Mouse (Mus musculus) CD8-positive naive resting alpha-beta T cell, adult 2 months (primary cell): ENCODE results near the gene Slc24a1.

ENCODE experiments used
- DNase-seq, 2 experiments: peaks; one replicate each; pipeline ENCODE4 v3.0.0; 2022; ENCODE audit warnings: low read depth in 2 of 2, low spot score in 2 of 2

Gene Slc24a1

GRCm38 (mm10) chr9:64938535-64938934 is 12.9 kb downstream of the Slc24a1 start:
- no peak for DNase-seq

- no peak for DNase-seq
Measured at GRCm38 (mm10) chr9:64937491-64937890, 13.9 kb downstream of the Slc24a1 start.

GRCm38 (mm10) chr9:64936508-64936907 is 14.9 kb downstream of the Slc24a1 start:
- peak; percentile 54 to 77 for DNase-seq

- DNase-seq, result no peak
Measured at GRCm38 (mm10) chr9:64934015-64934754, 17.2 kb downstream of the Slc24a1 start.

GRCm38 (mm10) chr9:64931751-64932610 is 19.4 kb downstream of the Slc24a1 start:
- DNase-seq, result no peak

- DNase-seq, result no peak
Measured at GRCm38 (mm10) chr9:64930256-64930655, 21.2 kb downstream of the Slc24a1 start.

- DNase-seq, result no peak
Measured at GRCm38 (mm10) chr9:64926201-64926991, 25.0 kb downstream of the Slc24a1 start.

GRCm38 (mm10) chr9:64925771-64926170 is 25.6 kb downstream of the Slc24a1 start:
- DNase-seq, result no peak

GRCm38 (mm10) chr9:64918560-64918959 is 32.8 kb downstream of the Slc24a1 start:
- DNase-seq, result peak; percentile 48 to 52

- DNase-seq, result no peak
Measured at GRCm38 (mm10) chr9:64914629-64915028, 36.8 kb downstream of the Slc24a1 start.

- DNase-seq, result no peak
Measured at GRCm38 (mm10) chr9:64913973-64914372, 37.4 kb downstream of the Slc24a1 start.

- no peak for DNase-seq
Measured at GRCm38 (mm10) chr9:64913406-64913805, 38.0 kb downstream of the Slc24a1 start.

- no peak for DNase-seq
Measured at GRCm38 (mm10) chr9:64907441-64907840, 44.0 kb downstream of the Slc24a1 start.

- DNase-seq, result no peak
Measured at GRCm38 (mm10) chr9:64904917-64905640, 46.3 kb downstream of the Slc24a1 start.

- peak; percentile 61 to 78 for DNase-seq
Measured at GRCm38 (mm10) chr9:64903386-64903785, 48.0 kb downstream of the Slc24a1 start.

GRCm38 (mm10) chr9:64902866-64903265 is 48.5 kb downstream of the Slc24a1 start:
- no peak for DNase-seq

GRCm38 (mm10) chr9:64896605-64897004 is 54.8 kb downstream of the Slc24a1 start:
- no peak for DNase-seq

- DNase-seq, result no peak
Measured at GRCm38 (mm10) chr9:64886008-64886407, 65.4 kb downstream of the Slc24a1 start.
